Mouse (Mus musculus): ENCODE data around the gene Cdc40. TPM values are rescaled to one million over a fixed set of nuclear protein-coding genes. Genes with fewer than 3 reads are reported as not detected.

The Cdc40 gene
- polyA plus RNA-seq, 1 experiment, result 12.5 TPM

DNA sequence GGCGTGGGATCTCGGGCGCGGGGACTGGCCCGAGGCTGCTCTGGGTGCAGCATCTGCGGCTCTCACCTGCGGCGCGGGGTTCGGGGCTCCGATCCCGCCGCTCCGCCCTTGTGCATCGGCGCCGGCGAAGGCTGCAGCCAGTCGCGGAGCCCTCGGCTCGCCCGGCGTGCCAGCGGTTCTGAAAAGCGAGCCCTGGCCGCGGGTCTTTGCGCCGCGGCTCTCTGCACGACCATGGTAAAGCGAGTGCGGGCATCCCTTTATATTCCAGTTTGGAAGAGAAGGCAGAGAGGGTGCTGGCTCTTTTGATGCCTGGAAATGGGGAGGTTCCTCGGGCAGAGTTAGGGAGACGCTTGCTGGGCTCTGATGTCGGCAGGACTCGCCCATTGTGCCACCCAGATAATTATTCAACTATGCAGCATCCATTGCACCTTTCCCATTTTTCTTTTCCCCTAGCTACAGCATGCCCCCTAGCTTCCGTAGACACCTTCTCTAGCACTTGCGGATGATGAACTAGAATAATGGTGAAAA is 1.2 kb upstream of the Cdc40 start:
- peak; percentile 43 for DNase-seq
- no peak overlapping the region for H3K27ac ChIP-seq (ENCODE audit: insufficient read depth, low read depth, low read length)
- H3K36me3 ChIP-seq (ENCODE audit: control insufficient read depth, insufficient read depth, low read length), result no peaks in the 10 kb centered on the region
- TF ChIP-seq CTCF (conservative IDR thresholded peaks at IDR 0.05; ENCODE audit: insufficient read depth, insufficient read length, low read depth, low read length) (peak; percentile 54), POLR2A (IDR thresholded peaks at IDR 0.05; ENCODE audit: low read depth, low read length) (no peak)
- 0 out of 2 replicates have a peak, but pooled peaks cover 3% of the 10 kb centered on the region for H3K4me1 ChIP-seq (ENCODE audit: control insufficient read depth, insufficient read depth, low read length)
- under 1% methylated on average over 40 of the region's 40 CpGs for WGBS
- peak overlapping the region; percentile 95 for H3K4me3 ChIP-seq (ENCODE audit: insufficient read depth, low read depth, low read length)
- H3K27me3 ChIP-seq (replicated peaks; ENCODE audit: control insufficient read depth, insufficient read depth, low read length), result no peaks in the 10 kb centered on the region

DNA sequence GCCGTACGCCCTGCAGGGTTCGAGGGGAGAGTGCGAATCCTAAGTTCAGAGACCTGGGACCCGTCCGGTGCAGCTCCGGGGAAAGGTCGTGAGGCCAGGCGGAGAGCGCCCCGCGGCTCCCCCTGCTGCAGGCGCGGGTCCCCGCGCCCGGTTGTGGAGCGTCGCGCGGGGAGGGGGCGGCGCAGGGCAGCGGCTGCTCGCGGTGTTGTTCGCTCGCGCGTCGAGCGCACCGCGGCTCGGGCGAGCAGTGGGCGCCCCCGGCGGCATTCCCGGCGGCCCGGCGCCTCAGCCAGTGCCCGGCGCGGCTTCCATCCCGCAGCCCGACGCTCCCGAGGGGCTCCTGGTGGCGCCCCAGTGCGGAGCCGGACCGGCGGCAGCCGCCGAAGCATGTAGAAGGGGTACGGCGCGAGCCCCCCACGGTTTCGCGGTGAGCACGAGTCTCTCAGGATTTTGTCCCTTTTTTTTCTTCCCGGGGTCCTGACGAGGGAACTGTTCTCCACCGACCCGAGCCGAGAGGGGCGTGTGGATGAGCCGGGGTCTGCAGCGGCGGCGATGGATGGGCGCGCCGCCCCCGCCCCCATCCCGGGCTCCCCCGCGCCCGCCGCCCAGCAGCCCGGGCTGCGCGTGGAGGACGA is 650 bp upstream of the Cdc40 start:
- H3K4me1 ChIP-seq (ENCODE audit: control insufficient read depth, insufficient read depth, low read length), result 0 out of 2 replicates have a peak, but pooled peaks cover 3% of the 10 kb centered on the region
- H3K4me3 ChIP-seq (ENCODE audit: insufficient read depth, low read depth, low read length), result peak overlapping the region; percentile 95
- no peaks in the 10 kb centered on the region for H3K27me3 ChIP-seq (replicated peaks; ENCODE audit: control insufficient read depth, insufficient read depth, low read length)
- H3K27ac ChIP-seq (ENCODE audit: insufficient read depth, low read depth, low read length), result peak overlapping the region; percentile 89
- whole genome bisulfite sequencing, result under 1% methylated on average over 84 of the region's 87 CpGs
- TF ChIP-seq POLR2A (IDR thresholded peaks at IDR 0.05; ENCODE audit: low read depth, low read length) (no peak), CTCF (conservative IDR thresholded peaks at IDR 0.05; ENCODE audit: insufficient read depth, insufficient read length, low read depth, low read length) (no peak)
- no peaks in the 10 kb centered on the region for H3K36me3 ChIP-seq (ENCODE audit: control insufficient read depth, insufficient read depth, low read length)
- no peak for DNase-seq

DNA sequence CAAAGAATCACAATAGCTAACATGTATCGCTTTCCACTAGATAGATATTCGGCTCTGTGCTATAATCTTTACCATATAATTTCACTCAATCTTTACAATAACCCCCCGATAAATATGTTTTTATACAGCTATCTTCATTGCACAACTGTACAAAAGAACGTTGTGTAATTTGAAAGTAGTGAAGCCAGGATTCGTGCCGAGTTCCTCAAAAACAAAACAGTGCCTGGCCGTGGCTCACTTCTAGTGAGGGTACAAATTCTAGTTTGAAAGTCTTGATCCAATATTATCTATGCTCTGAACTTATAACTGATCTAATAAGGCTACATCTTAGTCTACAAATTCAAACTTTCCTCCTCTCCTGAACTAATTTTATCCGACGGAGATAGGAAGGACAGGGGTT is 778 bp downstream of the Cdc40 start:
- H3K4me1 ChIP-seq (ENCODE audit: control insufficient read depth, insufficient read depth, low read length), result 0 out of 2 replicates have a peak, but pooled peaks cover 3% of the 10 kb centered on the region
- TF ChIP-seq CTCF (conservative IDR thresholded peaks at IDR 0.05; ENCODE audit: insufficient read depth, insufficient read length, low read depth, low read length) (no peak), POLR2A (IDR thresholded peaks at IDR 0.05; ENCODE audit: low read depth, low read length) (no peak)
- peak overlapping the region; percentile 95 for H3K4me3 ChIP-seq (ENCODE audit: insufficient read depth, low read depth, low read length)
- no peak for DNase-seq
- no peaks in the 10 kb centered on the region for H3K36me3 ChIP-seq (ENCODE audit: control insufficient read depth, insufficient read depth, low read length)
- WGBS, result 9% methylated on average over 9 of the region's 9 CpGs
- peak overlapping the region; percentile 66; the same call in 1 of the 2 replicates for H3K27ac ChIP-seq (ENCODE audit: insufficient read depth, low read depth, low read length)
- no peaks in the 10 kb centered on the region for H3K27me3 ChIP-seq (replicated peaks; ENCODE audit: control insufficient read depth, insufficient read depth, low read length)

DNA sequence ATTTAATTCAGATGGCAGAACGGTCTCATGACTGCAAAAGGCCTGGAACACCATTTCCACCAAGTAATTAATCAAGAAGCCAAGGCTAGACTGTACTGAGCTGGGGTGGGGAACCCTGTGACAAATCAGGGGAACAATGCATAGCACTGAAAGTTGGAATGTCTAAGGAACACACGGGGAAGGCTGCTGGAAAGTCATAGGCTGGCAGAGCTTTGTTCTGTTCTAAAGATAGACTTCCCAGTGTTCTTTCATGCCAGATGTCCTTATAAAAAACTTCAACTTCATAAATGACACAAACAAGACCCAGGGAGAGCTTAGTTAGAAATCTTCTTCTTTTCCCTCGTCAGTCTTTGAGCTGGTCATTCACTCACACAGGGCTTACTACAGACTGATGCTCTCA is 1.9 kb downstream of the Cdc40 start:
- Histone ChIP-seq H3K27ac (ENCODE audit: insufficient read depth, low read depth, low read length) (no peak overlapping the region), H3K27me3 (replicated peaks; ENCODE audit: control insufficient read depth, insufficient read depth, low read length) (no peaks in the 10 kb centered on the region), H3K4me1 (ENCODE audit: control insufficient read depth, insufficient read depth, low read length) (0 out of 2 replicates have a peak, but pooled peaks cover 3% of the 10 kb centered on the region), H3K4me3 (ENCODE audit: insufficient read depth, low read depth, low read length) (no peak overlapping the region), H3K36me3 (ENCODE audit: control insufficient read depth, insufficient read depth, low read length) (no peaks in the 10 kb centered on the region)
- no peak for DNase-seq
- TF ChIP-seq CTCF (conservative IDR thresholded peaks at IDR 0.05; ENCODE audit: insufficient read depth, insufficient read length, low read depth, low read length) (no peak), POLR2A (IDR thresholded peaks at IDR 0.05; ENCODE audit: low read depth, low read length) (no peak)
- WGBS, result 63% methylated on average over 3 of the region's 3 CpGs

DNA sequence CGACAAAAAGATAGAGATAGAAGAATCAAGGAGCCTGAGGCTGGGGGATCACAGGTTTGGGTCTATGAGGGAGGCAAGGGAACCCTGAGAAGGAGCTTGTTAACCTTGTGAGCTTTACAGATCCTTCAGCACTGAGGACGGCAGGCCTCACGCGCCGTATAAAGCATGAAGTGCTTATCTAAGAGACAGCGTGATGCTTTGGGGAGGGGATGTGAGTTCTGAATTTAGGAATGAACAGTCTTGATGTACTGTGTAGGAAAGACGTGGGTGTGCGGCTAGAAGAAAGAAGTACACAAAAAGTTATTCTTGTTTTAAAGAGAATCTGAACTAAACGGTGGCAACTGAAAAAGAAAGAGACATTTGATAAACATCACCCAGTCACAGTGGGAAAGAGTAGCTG is 3.1 kb downstream of the Cdc40 start:
- no peak for DNase-seq
- Histone ChIP-seq H3K27me3 (replicated peaks; ENCODE audit: control insufficient read depth, insufficient read depth, low read length) (no peaks in the 10 kb centered on the region), H3K4me3 (ENCODE audit: insufficient read depth, low read depth, low read length) (no peak overlapping the region), H3K4me1 (ENCODE audit: control insufficient read depth, insufficient read depth, low read length) (0 out of 2 replicates have a peak, but pooled peaks cover 3% of the 10 kb centered on the region), H3K36me3 (ENCODE audit: control insufficient read depth, insufficient read depth, low read length) (no peaks in the 10 kb centered on the region), H3K27ac (ENCODE audit: insufficient read depth, low read depth, low read length) (no peak overlapping the region)
- WGBS, result 83% methylated on average over 9 of the region's 9 CpGs
- TF ChIP-seq CTCF (conservative IDR thresholded peaks at IDR 0.05; ENCODE audit: insufficient read depth, insufficient read length, low read depth, low read length) (no peak), POLR2A (IDR thresholded peaks at IDR 0.05; ENCODE audit: low read depth, low read length) (no peak)

DNA sequence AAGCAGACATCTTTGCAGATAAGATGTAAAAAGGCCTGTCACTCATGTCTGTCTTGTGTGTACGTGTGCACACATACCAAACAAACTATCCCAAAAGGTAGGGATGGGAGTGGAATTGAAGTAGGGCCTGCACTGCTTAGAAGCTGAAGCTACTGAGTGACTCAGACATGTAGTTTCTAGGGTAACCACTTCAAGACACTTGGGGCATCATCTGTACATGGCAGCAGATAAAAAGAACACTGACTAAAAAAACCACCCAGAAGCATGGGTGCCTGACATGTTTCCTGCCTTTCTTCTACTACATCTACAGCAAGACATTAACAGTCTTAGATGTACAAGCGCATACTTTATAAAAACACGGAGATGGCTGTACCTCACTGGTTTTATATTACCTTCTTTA is 4.9 kb downstream of the Cdc40 start:
- no peak for DNase-seq
- Histone ChIP-seq H3K4me1 (ENCODE audit: control insufficient read depth, insufficient read depth, low read length) (0 out of 2 replicates have a peak, but pooled peaks cover 3% of the 10 kb centered on the region), H3K27me3 (replicated peaks; ENCODE audit: control insufficient read depth, insufficient read depth, low read length) (no peaks in the 10 kb centered on the region), H3K27ac (ENCODE audit: insufficient read depth, low read depth, low read length) (no peak overlapping the region), H3K4me3 (ENCODE audit: insufficient read depth, low read depth, low read length) (no peak overlapping the region), H3K36me3 (ENCODE audit: control insufficient read depth, insufficient read depth, low read length) (no peaks in the 10 kb centered on the region)
- TF ChIP-seq POLR2A (IDR thresholded peaks at IDR 0.05; ENCODE audit: low read depth, low read length) (no peak), CTCF (conservative IDR thresholded peaks at IDR 0.05; ENCODE audit: insufficient read depth, insufficient read length, low read depth, low read length) (no peak)
- WGBS, result 85% methylated on average over 3 of the region's 3 CpGs

DNA sequence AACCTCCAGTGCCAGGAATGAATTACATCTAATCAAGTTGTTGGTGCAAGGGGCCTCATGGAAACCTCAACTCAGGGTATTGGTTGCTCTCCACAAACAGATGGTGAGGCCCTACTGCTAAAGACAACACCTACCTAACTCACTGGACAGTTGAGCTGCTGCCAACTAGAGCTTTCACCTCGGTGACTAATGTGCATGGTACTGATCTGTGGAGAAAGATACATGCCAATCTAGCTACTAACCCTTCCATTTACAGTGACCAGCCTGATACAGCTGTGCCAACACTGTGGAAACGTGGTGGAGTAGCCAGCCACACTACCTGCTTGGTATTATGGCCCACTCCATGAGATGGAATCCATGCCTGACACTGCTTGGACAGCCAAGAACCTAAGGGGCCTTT is 11.1 kb downstream of the Cdc40 start:
- no peak for DNase-seq
- Histone ChIP-seq H3K4me1 (ENCODE audit: control insufficient read depth, insufficient read depth, low read length) (peaks cover 3% of the 10 kb centered on the region; the same call in 1 of the 2 replicates), H3K36me3 (ENCODE audit: control insufficient read depth, insufficient read depth, low read length) (peaks cover 2% of the 10 kb centered on the region; the same call in 1 of the 2 replicates), H3K4me3 (ENCODE audit: insufficient read depth, low read depth, low read length) (no peak overlapping the region), H3K27ac (ENCODE audit: insufficient read depth, low read depth, low read length) (no peak overlapping the region), H3K27me3 (replicated peaks; ENCODE audit: control insufficient read depth, insufficient read depth, low read length) (no peaks in the 10 kb centered on the region)
- WGBS, result 55% methylated on average over 2 of the region's 2 CpGs
- TF ChIP-seq CTCF (conservative IDR thresholded peaks at IDR 0.05; ENCODE audit: insufficient read depth, insufficient read length, low read depth, low read length) (no peak), POLR2A (IDR thresholded peaks at IDR 0.05; ENCODE audit: low read depth, low read length) (no peak)

Data from kidney, adult 2 months (tissue).